Mouse (Mus musculus): ENCODE results near the gene C1galt1.

The C1galt1 gene

GRCm38 (mm10) chr6:7859161-7859560 is 14.5 kb downstream of the C1galt1 start:
- no peak for DNase-seq

GRCm38 (mm10) chr6:7861033-7861432 is 16.4 kb downstream of the C1galt1 start:
- no peak for DNase-seq

GRCm38 (mm10) chr6:7863354-7863753 is 18.7 kb downstream of the C1galt1 start:
- no peak for DNase-seq

GRCm38 (mm10) chr6:7876836-7877235 is 32.2 kb downstream of the C1galt1 start:
- DNase-seq: no peak

GRCm38 (mm10) chr6:7881595-7882128 is 37.0 kb downstream of the C1galt1 start:
- DNase-seq: no peak

- peak; percentile 70 to 76 for DNase-seq
Measured at GRCm38 (mm10) chr6:7882520-7882919, 37.9 kb downstream of the C1galt1 start.

- DNase-seq: no peak
Measured at GRCm38 (mm10) chr6:7885994-7886684, 41.5 kb downstream of the C1galt1 start.

GRCm38 (mm10) chr6:7886685-7887004 is 42.0 kb downstream of the C1galt1 start:
- no peak for DNase-seq

- no peak for DNase-seq
Measured at GRCm38 (mm10) chr6:7896339-7896738, 51.7 kb downstream of the C1galt1 start.

- DNase-seq: no peak
Measured at GRCm38 (mm10) chr6:7912015-7912414, 67.4 kb downstream of the C1galt1 start.
